Mouse (Mus musculus) common myeloid progenitor, adult 5-6 weeks (primary cell): ENCODE data around the gene Tns4. TPM values are rescaled to one million over a fixed set of nuclear protein-coding genes. Genes with fewer than 3 reads are reported as not detected.
A peak's percentile ranks its signal among the peaks of the same experiment; 100 is the strongest.

Experiments
- ATAC-seq: replicated peaks from 2 replicates; pipeline ENCODE4 v1.8.0; 2016; ENCODE audit warnings: low read depth, mild to moderate bottlenecking, moderate TSS enrichment, inconsistent platforms; ENCODE audit not compliant: poor library complexity, severe bottlenecking
- total RNA-seq: library from RNA; stranded (forward); fragments of 200-1000, 187-1606 nt; gene quantifications from 2 replicates; pipeline ENCODE4 v1.2.3, GENCODE M21; 2017

The Tns4 gene
- total RNA-seq, 1 experiment from 2014 or later: 1.0 TPM

DNA sequence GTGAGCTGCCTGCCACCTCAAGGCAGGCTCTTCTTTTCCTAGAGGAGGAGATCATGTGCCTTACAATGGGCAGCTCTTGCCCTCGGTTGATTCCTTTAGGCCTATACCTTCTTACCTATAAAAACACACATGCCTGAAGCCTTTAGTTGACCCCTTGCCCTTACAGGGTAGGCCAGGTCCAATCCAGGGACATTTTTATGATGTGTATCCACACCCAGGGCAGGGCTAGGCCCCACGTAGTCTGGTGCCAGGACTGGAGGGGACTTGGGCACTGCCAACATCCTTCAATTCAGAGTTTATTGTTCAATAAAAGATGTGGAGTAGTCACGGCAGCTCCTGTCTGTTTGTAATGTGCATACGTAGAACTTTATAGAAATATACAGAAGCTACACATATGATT lies 7.3 kb upstream of the Tns4 start:
- ATAC-seq: no peak

DNA sequence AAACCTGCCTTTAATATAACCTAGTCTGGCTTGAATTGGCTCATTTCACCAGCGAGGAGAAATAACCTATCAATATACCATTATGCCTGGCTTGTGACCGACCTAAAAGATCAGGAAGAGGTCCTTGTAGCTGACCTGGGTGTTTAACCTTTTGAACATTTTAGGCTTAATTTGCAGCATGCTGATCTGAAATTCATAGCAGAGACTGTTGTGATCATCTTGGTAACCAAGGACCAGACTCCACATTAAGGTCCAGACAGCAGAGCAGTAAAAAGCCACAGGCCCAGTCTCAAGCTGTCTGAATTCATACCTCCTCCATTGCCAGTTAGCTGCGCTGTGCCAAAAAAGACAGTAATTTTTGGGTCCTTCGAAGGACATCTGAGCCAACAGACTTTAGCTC lies 6.7 kb upstream of the Tns4 start:
- ATAC-seq: no peak

DNA sequence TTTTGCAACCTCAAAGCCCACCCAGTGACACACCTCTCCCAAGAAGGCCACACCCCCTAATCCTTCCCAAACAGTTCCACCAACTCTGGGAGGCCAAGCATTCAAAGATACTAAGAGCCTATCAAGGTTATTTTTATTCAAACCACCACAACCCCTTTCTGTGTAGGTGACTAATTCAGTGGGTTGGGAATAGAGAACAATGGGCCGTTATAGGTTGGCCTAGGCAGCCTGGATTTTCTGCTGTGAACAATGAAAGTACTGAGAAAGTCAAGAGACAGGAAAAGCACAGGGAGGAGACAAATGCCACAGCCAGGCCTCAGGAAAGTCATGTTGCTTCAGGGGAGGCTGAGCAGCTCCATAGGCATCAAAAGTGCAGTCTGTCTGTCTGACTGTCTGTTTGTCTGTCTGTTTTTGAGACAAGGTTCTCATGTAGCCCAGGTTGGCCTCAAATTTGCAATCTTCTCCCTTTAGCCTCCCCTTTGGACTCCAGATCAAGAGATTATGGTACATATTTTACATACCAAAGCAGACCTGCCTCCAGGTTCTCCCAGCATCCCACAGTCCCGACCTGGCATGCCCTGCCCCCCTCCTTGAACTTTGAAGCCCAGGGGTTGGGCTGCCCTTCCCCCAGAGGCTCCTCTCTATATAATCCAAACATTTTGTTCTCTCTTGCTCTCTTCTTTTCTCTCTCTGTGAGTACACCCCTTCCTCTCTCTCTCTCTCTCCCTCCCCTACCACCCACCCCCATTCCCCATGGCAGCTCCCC lies 6.0 kb upstream of the Tns4 start:
- no peak for ATAC-seq

DNA sequence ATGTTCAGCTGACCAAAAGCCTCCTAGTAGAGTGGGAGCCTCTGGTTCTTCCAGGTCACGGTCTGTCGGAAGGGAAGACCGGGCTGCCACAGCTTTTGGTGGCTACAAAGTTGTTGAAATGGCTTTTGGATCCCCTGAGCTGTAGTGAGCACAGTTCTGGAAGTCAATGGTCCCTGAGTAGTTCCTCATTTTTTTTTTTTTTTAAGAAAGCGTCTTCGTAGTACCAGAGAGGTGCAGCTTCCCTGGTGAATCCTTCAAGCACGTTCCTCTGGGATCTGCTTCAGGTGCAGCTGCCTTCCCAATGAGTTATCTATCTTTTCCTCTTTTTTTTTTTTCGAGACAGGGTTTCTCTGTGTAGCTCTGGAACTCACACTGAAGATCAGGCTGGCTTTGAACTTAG lies 4.6 kb upstream of the Tns4 start:
- ATAC-seq: 0 out of 2 replicates have a peak, but pooled peaks have one; percentile 39

DNA sequence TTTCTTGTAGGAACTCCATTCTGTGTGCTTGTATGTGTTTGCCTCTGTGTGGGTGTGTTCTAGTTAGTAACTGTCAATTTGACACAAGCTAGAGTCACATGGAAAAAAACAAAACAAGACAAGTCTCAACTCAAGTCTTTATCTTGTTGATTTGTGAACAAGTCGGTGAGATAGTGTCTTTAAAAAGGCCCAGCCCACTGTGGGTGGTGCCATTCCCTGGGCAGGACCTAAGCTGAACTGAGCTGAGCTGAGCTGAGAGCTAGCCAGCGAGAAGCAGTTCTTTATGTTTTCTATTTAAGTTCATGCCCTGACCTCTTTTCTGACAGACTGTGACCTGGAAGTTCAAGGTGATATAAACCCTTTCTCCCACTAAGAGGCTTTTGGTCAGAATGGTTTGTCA lies 2.6 kb upstream of the Tns4 start:
- no peak for ATAC-seq

DNA sequence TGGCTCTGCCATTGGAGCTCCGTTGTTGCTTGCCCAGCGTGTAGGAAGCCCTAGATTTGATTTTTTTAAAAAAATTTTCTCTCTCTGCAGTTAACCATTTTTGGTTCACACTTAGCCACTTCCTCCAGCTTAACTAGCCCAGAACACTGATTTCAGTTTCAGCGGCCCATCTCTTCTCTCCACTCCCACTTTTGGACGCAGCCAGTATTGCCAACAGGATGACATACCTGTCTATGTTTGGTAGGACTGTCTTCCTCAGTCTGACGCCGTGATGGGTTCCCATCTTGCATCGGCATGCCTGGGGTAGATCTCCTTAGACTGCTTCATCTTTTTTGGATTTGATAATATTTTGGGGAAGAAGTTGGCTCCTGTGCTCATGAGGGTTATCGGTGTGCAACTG lies 1.3 kb upstream of the Tns4 start:
- no peak for ATAC-seq

DNA sequence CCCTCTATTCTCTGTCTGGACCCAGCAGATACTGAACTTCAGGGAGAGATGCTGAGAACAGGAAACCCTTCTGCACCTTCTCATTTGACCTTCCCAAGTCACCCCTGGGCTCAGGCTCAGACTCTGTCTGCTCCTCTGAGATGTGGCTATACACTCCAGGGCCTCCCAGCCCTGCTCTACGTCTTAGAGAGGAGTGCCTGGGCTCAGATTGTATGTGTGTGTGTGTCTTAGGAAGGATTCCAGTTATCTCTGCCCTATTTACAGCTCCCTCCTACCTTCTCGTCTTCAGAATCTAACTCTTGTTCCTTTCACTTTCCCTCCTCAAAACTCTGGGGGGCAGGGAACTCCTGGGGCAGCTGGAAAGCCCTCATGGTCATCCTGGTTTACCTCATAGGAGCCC lies 620 bp downstream of the Tns4 start:
- no peak for ATAC-seq

DNA sequence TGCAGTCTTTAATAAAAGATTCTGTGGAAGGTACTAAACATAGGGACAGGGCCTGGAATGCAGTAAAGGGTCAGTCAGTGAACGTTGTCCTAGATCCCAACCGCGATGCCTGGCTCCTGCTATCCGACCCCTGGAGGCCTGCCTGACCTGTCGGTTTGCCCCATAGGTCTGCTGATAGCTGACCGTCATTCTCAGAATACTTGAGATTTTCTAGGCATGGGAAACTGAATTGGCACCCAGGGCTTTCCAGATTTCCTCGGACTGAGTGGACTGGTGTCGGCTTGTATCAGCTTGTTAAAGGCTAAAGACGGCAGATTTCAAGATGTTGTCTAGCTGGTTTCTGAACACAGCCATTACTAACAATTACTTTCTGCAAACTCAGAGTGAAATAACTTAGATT lies 4.7 kb downstream of the Tns4 start:
- ATAC-seq: no peak

DNA sequence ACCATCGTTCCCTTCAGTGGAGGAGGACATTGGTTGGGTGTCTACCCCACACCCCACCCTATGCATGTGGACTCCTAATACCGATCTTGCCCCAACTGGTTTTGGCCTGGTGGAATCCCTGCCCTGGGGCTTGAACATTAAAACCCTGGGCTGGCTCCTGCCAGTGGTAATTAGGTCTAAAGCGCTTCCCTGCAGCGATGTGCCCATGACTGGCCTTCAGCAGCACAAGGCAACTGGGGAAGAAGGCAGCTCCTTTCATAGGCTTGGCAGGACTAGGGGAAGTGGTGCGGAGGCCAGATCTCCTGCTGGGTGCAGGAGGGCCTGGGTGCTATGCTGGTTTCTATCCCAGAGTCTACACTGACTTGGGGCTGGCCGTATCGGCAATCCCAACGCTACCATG lies 5.6 kb downstream of the Tns4 start:
- ATAC-seq: no peak

DNA sequence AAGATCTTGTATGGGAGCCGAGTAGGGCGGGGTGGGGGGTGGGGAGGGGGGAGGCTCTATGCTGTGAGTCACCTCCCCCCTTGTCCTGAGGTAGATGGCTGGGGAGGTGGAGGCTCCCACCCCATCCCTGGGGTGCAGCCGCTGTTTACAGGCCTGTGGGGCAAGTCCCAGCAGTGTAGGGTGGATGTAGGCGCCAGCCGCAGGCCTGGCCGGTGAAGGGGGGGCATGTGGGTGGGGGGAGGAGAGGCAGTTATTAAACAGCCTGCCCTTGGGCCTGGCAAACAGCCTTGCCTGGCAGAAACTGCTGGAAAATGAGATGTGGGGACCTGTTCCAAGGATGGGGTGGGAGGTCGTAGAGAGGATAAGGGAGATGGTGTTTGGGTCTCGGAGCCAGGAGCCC lies 7.0 kb downstream of the Tns4 start:
- ATAC-seq: no peak

DNA sequence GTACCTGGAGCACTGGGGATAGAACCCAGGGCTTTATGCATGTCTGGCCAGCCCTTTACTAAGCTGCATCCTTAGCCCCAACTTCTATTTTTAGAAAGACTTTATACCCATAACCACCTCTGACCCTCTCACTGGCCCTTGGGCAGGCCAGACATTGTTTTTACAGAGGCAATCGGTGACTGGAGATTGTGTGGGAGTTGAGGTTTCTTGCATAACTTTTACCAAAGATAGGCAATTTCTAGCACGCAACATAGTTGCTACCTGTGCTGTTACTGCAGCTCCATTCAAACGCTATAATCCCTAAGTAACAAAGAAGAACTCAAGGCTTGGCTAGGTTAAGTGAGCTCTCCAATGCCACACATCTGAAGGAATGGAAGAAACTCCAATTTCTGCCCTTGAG lies 7.5 kb downstream of the Tns4 start:
- ATAC-seq: 0 out of 2 replicates have a peak, but pooled peaks have one; percentile 29

DNA sequence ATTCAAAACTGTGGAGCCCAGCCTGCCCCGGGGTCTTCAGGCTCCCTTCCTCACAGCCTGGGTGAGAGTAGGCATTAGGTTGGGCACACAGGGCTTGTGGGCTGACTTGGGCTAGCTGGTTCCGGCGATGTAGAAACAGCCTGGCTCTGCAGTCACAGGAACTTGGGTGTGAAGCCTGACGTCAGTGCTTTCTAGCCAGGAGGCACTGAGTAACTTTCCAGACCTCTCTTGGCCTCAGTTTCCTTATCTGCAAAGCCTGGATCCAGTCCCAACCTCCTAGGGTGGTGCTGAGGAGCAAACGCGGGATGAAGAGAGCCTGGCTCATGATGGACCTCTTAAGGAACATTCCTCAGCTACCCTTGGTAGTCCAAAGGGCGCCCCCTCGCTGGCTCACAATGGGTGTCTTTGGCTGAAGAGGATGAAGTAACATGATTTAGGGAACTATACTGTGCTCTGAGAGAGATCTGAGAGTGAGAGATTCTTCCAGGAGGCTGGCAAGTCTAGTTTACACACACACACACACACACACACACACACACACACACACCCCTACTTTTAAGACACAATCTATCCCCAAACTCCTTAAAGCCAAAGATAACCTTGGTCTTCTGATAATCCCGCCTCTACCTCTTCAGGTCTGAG lies 8.1 kb downstream of the Tns4 start:
- 0 out of 2 replicates have a peak, but pooled peaks have one; percentile 32 for ATAC-seq

DNA sequence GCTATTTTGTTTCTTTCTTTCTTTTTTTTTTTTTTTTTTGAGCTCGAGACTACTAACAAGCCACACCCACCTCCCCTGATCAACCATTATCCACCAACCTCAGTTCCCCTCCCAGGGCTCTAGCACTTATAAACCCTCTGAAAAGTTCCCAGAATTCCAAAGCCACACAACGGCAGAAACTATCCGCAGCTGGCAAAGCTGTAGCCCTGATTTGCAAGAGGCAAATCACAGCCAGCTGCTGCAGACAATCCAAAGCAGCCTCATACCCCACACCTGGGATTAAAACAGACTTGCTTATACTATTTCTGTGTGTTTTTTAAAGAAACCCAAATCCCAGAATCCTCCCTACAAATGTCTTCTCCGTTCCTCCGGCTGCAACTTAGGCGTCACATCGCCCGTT lies 11.2 kb downstream of the Tns4 start:
- ATAC-seq: no peak

DNA sequence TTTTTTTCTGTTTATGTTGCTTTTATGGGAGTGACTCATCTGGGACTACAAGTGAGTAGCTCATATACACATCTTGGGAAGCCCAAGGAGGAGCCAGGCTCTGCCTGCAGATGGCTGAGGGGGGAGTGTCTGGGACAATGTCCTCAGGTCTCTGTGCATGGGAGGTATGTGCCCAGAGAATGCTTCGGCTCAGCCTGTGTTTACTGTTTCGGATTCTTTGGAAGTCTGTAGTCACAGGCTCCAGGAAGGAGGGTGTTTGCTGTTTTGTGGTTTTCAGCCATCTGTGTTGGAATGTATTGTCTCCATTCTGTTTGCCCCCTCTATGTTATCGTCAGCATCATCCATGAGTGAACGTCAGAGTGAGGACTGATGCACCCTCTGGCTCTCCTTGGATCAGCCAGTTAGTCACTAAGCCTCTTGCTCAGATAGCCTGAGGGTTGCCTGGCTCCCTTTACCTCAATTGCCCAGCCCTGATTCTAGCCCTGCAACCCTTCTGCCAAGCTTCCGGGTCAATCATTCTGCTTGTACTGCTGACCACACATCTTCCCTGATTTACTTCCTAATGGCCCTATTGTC lies 12.3 kb downstream of the Tns4 start:
- ATAC-seq: no peak

DNA sequence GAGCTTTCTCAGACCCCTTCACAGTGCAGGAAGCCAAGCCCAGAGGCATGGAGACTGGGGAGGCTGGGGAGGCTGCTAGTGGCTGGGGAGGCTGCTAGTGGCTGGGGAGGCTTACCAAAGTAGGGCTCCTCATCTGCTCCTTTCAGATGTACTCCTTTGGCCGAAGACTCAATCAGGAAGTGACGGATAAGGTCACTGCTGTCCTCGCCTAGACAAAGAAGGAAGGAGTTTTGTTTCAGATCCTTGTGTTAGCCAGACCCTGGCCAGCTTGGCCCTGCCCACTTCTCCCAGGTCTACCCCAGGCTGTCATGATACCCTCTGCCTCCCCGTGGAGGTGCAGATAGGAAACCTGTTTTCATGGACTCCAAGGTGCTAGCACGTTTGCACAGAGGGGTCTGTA lies 15.3 kb downstream of the Tns4 start:
- ATAC-seq: peak; percentile 39; the same call in 1 of the 2 replicates

DNA sequence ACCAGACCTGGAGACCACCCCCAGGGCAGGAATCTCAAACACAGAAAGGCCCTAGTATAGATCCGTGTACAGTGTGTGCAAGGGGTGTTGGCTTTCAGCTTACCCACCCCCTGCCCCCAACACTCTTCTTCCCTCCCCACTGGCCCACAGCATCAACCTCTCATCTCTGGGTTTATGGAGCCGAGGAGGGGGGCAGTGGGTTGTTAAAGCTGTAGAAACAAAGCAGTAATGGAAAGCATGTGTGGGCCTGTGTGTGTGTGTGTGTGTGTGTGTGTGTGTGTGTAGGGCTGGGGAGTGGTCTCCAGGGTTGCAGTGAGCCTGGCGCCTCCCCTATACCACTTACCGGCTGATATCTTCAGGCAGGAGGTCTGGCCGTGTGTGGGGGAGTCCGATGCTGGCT lies 17.2 kb downstream of the Tns4 start:
- no peak for ATAC-seq

DNA sequence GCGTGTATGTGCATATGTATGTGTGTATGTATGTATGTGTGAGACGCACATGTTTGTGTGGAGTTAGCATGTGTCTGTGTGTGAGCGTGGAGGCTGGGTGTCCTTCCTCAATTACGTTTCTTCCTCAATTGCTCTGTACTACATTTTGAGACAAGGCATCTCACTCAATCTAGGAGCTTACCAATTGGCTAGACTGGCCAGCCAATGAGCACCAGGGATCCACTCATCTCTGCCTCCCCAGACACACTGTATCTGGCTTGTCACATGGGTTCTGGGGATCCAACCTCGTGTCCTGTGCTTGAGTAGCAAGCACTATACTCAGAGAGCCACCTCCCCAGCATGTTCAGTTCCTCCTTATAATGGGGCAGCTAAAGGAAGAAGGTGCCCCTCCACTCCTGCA lies 20.7 kb downstream of the Tns4 start:
- peak; percentile 40 for ATAC-seq

DNA sequence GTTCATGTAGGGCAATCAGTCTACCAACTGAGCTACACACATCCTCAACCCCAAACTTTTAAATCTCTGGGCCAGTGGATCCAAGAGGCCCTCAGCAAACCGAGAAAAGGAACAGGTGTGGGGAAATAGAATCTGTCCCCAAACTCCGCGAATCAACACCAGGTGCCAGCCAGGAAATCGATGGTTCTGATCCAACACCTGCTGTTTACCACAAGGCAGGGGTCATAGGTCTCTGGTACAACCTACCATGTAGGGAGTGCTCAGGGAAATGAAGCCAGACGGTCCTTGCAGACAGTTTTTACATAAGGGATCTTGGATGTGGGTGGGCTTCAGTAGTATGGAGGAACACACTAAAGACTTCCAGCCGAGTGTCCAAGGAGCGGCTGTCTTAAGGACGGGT lies 21.5 kb downstream of the Tns4 start:
- ATAC-seq: no peak

DNA sequence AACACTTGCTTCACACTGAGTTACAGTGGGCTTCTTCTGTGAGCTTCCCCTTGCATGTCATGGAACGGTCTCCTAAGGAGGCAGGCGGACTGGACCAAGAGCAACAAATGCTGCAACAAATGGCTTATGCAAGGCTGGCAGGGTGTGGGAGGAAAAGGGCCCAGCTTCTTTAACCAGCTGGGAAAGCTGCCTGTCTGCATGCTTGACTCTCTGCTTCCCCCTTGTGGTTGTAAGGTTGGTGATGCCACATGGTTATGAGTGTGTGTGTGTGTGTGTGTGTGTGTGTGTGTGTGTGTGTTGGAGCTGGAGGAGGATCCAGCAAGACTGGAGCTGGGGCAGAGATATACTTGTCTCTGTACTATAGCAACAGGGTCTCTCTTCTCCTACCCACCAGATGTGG lies 23.1 kb downstream of the Tns4 start:
- ATAC-seq: peak; percentile 75

DNA sequence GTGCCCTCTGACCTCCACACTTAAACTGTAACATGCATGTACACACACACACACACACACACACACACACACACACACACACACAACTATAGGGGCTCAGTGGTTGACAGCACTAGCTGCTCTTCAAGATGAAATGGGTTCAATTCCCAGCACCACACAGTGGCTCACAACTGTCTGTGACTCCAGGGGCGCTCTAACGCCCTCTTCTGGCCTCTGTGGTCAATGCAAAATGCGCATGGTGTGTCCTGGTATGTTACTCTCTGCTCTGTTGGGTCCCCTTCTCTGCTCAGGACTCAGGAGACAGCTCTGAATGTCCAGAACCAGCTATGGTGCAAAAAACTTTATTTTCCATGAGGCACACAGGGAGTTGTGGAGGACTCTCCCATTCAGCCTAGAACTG lies 23.8 kb downstream of the Tns4 start:
- ATAC-seq: no peak

DNA sequence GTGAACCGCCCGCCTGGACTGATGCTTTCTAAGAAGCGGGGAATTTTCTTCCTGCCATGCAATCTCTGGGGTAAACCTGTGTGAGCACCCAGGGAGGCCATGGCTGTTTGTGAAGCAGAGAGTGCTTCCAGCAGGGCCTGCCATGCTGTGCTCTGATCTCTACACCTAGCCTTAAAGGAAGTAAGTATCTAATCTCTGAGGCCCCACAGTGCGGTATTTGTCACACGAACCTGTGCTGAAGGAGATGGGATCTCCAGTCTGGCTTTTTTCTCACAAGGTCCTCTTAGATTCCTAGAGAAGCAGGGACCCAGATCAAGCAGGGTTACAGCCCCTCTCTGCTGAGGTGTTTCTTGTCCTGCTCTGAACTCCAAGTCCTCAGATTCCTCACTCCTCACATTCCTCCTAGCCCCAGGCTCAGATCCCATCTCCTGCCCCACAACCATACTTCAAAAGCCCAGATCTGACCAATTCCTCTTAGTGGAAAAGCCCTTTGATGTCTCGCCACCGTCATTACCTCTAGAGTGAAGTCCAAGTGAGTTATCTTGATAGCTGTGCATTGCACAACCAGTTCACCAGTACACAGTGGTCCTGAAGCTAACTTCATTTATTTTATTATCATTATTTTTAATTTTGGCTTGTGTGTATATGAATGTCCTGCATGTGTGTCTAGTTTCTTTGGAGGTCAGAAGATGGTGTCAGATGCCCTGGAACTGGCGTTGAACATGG lies 25.5 kb downstream of the Tns4 start:
- ATAC-seq: no peak
